Mouse (Mus musculus) embryo, embryonic 10.5 days (tissue): ENCODE measurements around the gene Atf3.

ENCODE experiments used
- DNase-seq: peaks from one replicate; pipeline ENCODE4 v3.0.0-alpha.2; 2015; ENCODE audit warnings: low spot score

The Atf3 gene

GRCm38 (mm10) chr1:191226570-191226969 is 8.7 kb upstream of the Atf3 start:
- DNase-seq = no peak

GRCm38 (mm10) chr1:191225771-191226170 is 7.9 kb upstream of the Atf3 start:
- no peak for DNase-seq

- DNase-seq = peak; percentile 41
Observed at GRCm38 (mm10) chr1:191224981-191225703, 7.3 kb upstream of the Atf3 start.

GRCm38 (mm10) chr1:191224302-191224980 is 6.6 kb upstream of the Atf3 start:
- peak; percentile 97 for DNase-seq

GRCm38 (mm10) chr1:191223930-191224301 is 6.1 kb upstream of the Atf3 start:
- DNase-seq = no peak

GRCm38 (mm10) chr1:191222031-191222430 is 4.2 kb upstream of the Atf3 start:
- no peak for DNase-seq

- DNase-seq = no peak
Observed at GRCm38 (mm10) chr1:191220588-191220987, 2.7 kb upstream of the Atf3 start.

GRCm38 (mm10) chr1:191219748-191220147 is 1.9 kb upstream of the Atf3 start:
- no peak for DNase-seq

GRCm38 (mm10) chr1:191218583-191218982 is 744 bp upstream of the Atf3 start:
- DNase-seq = no peak

- peak; percentile 36 for DNase-seq
Observed at GRCm38 (mm10) chr1:191215776-191216661, 1.8 kb downstream of the Atf3 start.

GRCm38 (mm10) chr1:191211096-191211495 is 6.7 kb downstream of the Atf3 start:
- DNase-seq = no peak

- no peak for DNase-seq
Observed at GRCm38 (mm10) chr1:191205791-191206190, 12.0 kb downstream of the Atf3 start.

- no peak for DNase-seq
Observed at GRCm38 (mm10) chr1:191204876-191205275, 13.0 kb downstream of the Atf3 start.

GRCm38 (mm10) chr1:191203496-191203895 is 14.3 kb downstream of the Atf3 start:
- DNase-seq = no peak

- DNase-seq = no peak
Observed at GRCm38 (mm10) chr1:191202208-191202952, 15.5 kb downstream of the Atf3 start.

- DNase-seq = no peak
Observed at GRCm38 (mm10) chr1:191200816-191201602, 16.8 kb downstream of the Atf3 start.

- no peak for DNase-seq
Observed at GRCm38 (mm10) chr1:191197916-191198315, 19.9 kb downstream of the Atf3 start.

- no peak for DNase-seq
Observed at GRCm38 (mm10) chr1:191196016-191196415, 21.8 kb downstream of the Atf3 start.

- DNase-seq = no peak
Observed at GRCm38 (mm10) chr1:191193657-191194424, 24.0 kb downstream of the Atf3 start.

GRCm38 (mm10) chr1:191192751-191193150 is 25.1 kb downstream of the Atf3 start:
- DNase-seq = no peak
